Mouse (Mus musculus): ENCODE measurements at regions not wholly inside any gene's neighbourhood (a gene's known extent, or its start where the extent isn't known, plus 50 kb on each side); places are given as distances from the start of the nearest gene placed in this dataset.

- TF ChIP-seq POLR2A (IDR thresholded peaks at IDR 0.05; ENCODE audit: low read depth, low read length) (no peak), CTCF (IDR thresholded peaks at IDR 0.05; ENCODE audit: borderline replicate concordance, insufficient read depth, low read length) (no peak)
Observed at GRCm38 (mm10) chr10:17559980-17560379, 163.0 kb upstream of the Cited2 start.
